Mouse (Mus musculus) embryonic fibroblast, embryonic 13.5 days (primary cell): ENCODE data around the gene Rtkn2. TPM values are rescaled to one million over a fixed set of nuclear protein-coding genes. Genes with fewer than 3 reads are reported as not detected.

Source experiments
- H3K27ac ChIP-seq: 2 replicates; pipeline ENCODE4 v1.5.1; 2012; ENCODE audit warnings: low read length, control low read depth, inconsistent platforms; ENCODE audit not compliant: insufficient read depth
- H3K4me1 ChIP-seq: 2 replicates; pipeline ENCODE4 v1.6.1; 2011; ENCODE audit warnings: low read length; ENCODE audit not compliant: control insufficient read depth, insufficient read depth
- H3K4me3 ChIP-seq: 2 replicates; pipeline ENCODE4 v1.5.1; 2011; ENCODE audit warnings: mild to moderate bottlenecking, control low read depth, low read length; ENCODE audit not compliant: insufficient read depth
- CTCF ChIP-seq: IDR thresholded peaks from 2 replicates; pipeline ENCODE4 v1.5.1; 2011; ENCODE audit warnings: mild to moderate bottlenecking, control low read depth, low read length, moderate library complexity, borderline replicate concordance; ENCODE audit not compliant: insufficient read depth
- POLR2A ChIP-seq: IDR thresholded peaks from 2 replicates; pipeline ENCODE4 v1.6.1; 2011; ENCODE audit warnings: low read depth, mild to moderate bottlenecking, control low read depth, low read length, moderate library complexity
- polyA plus RNA-seq: library from polyadenylated mRNA; stranded (reverse); fragments of >200 nt; gene quantifications from 2 replicates; pipeline ENCODE4 v1.2.4, GENCODE M21; 2011; ENCODE audit warnings: low read depth; ENCODE audit not compliant: missing spikeins, insufficient read length

The Rtkn2 gene
- polyA plus RNA-seq, 1 experiment, result 3.0 TPM

GRCm38 (mm10) chr10:68100506-68100905, 121.1 kb downstream of the Rtkn2 start:
- Histone ChIP-seq H3K4me3 (no peak overlapping the region), H3K4me1 (peaks cover 18% of the 10 kb centered on the region), H3K27ac (peak overlapping the region; percentile 12; the same call in 1 of the 2 replicates)
- TF ChIP-seq CTCF (no peak), POLR2A (no peak)

GRCm38 (mm10) chr10:68101251-68101650, 121.9 kb downstream of the Rtkn2 start:
- H3K27ac ChIP-seq, result peak overlapping the region; percentile 67
- H3K4me3 ChIP-seq, result no peak overlapping the region
- TF ChIP-seq CTCF (no peak), POLR2A (no peak)
- peaks cover 18% of the 10 kb centered on the region for H3K4me1 ChIP-seq

GRCm38 (mm10) chr10:68102566-68102965, 123.2 kb downstream of the Rtkn2 start:
- peak overlapping the region; percentile 88 for H3K27ac ChIP-seq
- no peak overlapping the region for H3K4me3 ChIP-seq
- TF ChIP-seq POLR2A (no peak), CTCF (no peak)
- H3K4me1 ChIP-seq, result peaks cover 23% of the 10 kb centered on the region

GRCm38 (mm10) chr10:68103078-68103855, 123.9 kb downstream of the Rtkn2 start:
- H3K4me1 ChIP-seq, result peaks cover 23% of the 10 kb centered on the region
- H3K4me3 ChIP-seq, result no peak overlapping the region
- TF ChIP-seq POLR2A (no peak), CTCF (no peak)
- peak overlapping the region; percentile 88 for H3K27ac ChIP-seq

GRCm38 (mm10) chr10:68103988-68104387, 124.6 kb downstream of the Rtkn2 start:
- TF ChIP-seq CTCF (no peak), POLR2A (no peak)
- Histone ChIP-seq H3K27ac (peak overlapping the region; percentile 88), H3K4me1 (peaks cover 23% of the 10 kb centered on the region), H3K4me3 (no peak overlapping the region)

- TF ChIP-seq CTCF (no peak), POLR2A (no peak)
- Histone ChIP-seq H3K27ac (peak overlapping the region; percentile 88), H3K4me1 (peaks cover 23% of the 10 kb centered on the region), H3K4me3 (no peak overlapping the region)
These were observed 125.1 kb downstream of the Rtkn2 start for GRCm38 (mm10) chr10:68104481-68104880.

DNA sequence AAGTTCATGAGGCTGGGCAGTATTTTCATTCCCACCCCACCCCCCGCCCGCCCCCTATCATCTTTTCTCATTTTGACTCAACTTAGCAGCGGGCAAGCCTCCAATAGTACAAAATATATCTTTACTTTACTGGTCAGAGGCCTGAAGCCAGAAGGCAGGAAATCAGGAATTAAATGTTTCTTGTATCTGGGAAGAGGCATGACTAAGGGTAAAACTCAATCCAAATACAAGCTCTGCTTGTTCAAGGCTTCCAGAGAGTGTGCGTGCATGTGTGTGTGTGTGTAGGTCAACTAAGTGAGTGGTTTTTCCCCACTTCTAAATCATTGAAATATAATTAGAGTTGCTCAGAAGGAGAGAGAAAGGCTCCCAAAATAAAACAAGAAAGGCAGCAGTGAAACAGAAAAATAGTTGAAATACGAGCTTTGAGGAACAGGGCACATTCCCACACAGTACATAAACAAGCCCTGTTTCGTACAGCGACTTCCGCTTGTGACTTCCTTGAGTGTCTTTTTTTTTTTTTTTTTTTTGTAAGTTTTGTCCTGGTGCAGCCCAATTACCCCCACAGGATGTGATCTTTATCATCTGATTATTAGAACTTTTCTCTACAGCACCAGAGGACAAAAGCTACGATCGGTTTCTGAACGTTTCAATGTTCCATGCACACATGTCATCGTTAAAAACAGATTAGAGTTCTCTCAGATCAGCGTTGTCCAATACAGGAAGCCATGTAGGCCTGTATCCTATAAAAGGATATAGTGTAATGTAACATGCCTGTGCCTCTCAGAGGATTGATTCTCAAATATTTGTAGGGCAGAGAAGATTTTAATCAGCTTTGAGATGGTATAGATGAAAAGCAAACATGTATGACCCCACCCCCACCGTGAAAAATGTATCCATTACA, 125.8 kb downstream of the Rtkn2 start:
- Histone ChIP-seq H3K4me1 (peaks cover 23% of the 10 kb centered on the region), H3K4me3 (no peak overlapping the region), H3K27ac (peak overlapping the region; percentile 88)
- TF ChIP-seq CTCF (no peak), POLR2A (no peak)

DNA sequence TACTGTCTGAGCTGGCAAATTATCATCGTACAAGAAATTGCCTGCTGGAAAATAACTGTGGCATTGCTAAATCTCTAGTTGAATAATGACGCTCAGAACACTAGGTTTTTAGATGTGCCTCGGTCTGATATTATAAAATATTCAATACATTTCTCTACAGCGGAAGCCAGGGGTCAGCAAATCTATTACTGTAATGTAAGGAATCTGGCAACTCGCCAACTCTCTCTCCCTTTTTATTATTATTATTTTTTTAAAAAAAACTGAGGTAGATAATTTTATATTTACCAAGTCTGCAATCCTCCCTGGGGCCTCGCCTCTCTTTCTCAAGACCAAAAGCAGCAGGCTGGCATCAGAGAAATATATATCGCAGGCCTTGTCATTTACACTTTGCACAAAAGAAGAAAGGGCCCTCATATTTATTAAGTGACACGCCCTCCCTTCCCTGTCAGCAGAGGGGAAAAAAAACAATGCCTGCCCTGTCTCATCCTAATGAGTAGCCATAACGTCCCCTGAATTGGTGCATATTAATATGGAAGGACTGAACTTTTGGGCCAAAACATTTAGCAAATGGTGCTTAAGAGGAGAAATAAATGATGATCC, 127.1 kb downstream of the Rtkn2 start:
- no peak for TF ChIP-seq CTCF
- TF ChIP-seq POLR2A, result no peak
- H3K27ac ChIP-seq, result peak overlapping the region; percentile 88
- peaks cover 25% of the 10 kb centered on the region for H3K4me1 ChIP-seq
- H3K4me3 ChIP-seq, result no peak overlapping the region

DNA sequence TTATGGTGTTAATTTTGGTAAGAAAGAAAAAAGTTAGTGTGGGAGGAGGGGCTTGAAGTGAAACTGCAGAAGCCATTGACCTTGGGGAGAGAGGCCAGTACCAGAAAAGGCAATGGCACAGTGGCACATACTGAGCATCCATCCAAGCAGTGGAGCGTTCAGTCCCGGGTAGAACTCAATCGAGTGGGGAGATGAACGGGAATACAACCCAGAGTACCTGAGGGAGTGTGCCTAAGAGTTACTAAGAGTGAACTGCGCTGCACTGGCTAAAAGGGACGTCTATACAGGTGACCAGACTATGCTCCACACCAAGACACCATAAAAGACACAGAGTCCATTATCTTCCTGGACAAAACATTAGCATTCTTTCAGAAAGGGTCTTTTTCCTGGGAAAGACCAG, 128.3 kb downstream of the Rtkn2 start:
- H3K27ac ChIP-seq, result peak overlapping the region; percentile 82; the same call in 1 of the 2 replicates
- peaks cover 20% of the 10 kb centered on the region for H3K4me1 ChIP-seq
- H3K4me3 ChIP-seq, result no peak overlapping the region
- TF ChIP-seq POLR2A, result no peak
- TF ChIP-seq CTCF, result no peak

Other genes with a start within 250 kb of the Rtkn2 start
- gene Zfp365, start 66.9 kb upstream of the Rtkn2 start, polyA plus RNA-seq, result 19.8 and 28.6 TPM in 2 replicates